Mouse (Mus musculus) heart, embryonic 12.5 days (tissue): Measurements from ENCODE around the gene Grip1. TPM values are rescaled to one million over a fixed set of nuclear protein-coding genes. Genes with fewer than 3 reads are reported as not detected.

Experiments used
- ATAC-seq: fragments of 200-750 bp; cut with Nextera tagmentation; 2 replicates; pipeline ENCODE4 v1.8.0; 2017; ENCODE audit warnings: moderate TSS enrichment, moderate library complexity; ENCODE audit not compliant: insufficient number of reproducible peaks, low FRiP score
- H3K27ac ChIP-seq: fragments of 300-500 bp; sonication (generic); 2 replicates; pipeline ENCODE4 v1.5.1; 2016; ENCODE audit warnings: mild to moderate bottlenecking, moderate library complexity; ENCODE audit not compliant: poor library complexity, severe bottlenecking
- H3K27me3 ChIP-seq: fragments of 300-500 bp; sonication (generic); replicated peaks from 2 replicates; pipeline ENCODE4 v1.6.1; 2016; ENCODE audit warnings: mild to moderate bottlenecking, moderate library complexity
- H3K36me3 ChIP-seq: fragments of 300-500 bp; sonication (generic); 2 replicates; pipeline ENCODE4 v1.6.1; 2016; ENCODE audit warnings: mild to moderate bottlenecking, moderate library complexity
- H3K4me1 ChIP-seq: fragments of 300-500 bp; sonication (generic); replicated peaks from 2 replicates; pipeline ENCODE4 v1.6.1; 2016; ENCODE audit warnings: mild to moderate bottlenecking
- H3K4me2 ChIP-seq: fragments of 300-500 bp; sonication (generic); 2 replicates; pipeline ENCODE4 v1.6.1; 2016; ENCODE audit warnings: mild to moderate bottlenecking, moderate library complexity
- H3K4me3 ChIP-seq: fragments of 300-500 bp; sonication (generic); 2 replicates; pipeline ENCODE4 v1.5.1; 2016; ENCODE audit warnings: mild to moderate bottlenecking
- H3K9ac ChIP-seq: fragments of 300-500 bp; sonication (generic); 2 replicates; pipeline ENCODE4 v1.6.1; 2016; ENCODE audit warnings: mild to moderate bottlenecking, moderate library complexity
- H3K9me3 ChIP-seq: fragments of 300-500 bp; sonication (generic); replicated peaks from 2 replicates; pipeline ENCODE4 v1.6.1; 2016; ENCODE audit warnings: mild to moderate bottlenecking, moderate library complexity
- WGBS: fragments of 180-500 bp; shearing (Covaris S2); methylation state at CpG from one replicate; pipeline ENCODE4 v1.1.7; 2016; 5-methylcytosine and 5-hydroxymethylcytosine counted together
- polyA plus RNA-seq: library from polyadenylated mRNA; unstranded; fragments of >200 nt; fragmentation: Nextera tagmentation; extraction: Ambion mirVana; gene quantifications from 2 replicates; pipeline ENCODE4 v1.2.1, GENCODE M21; 2016

Grip1 gene
- polyA plus RNA-seq, 1 experiment from 2014 or later, result 3.1 TPM

DNA sequence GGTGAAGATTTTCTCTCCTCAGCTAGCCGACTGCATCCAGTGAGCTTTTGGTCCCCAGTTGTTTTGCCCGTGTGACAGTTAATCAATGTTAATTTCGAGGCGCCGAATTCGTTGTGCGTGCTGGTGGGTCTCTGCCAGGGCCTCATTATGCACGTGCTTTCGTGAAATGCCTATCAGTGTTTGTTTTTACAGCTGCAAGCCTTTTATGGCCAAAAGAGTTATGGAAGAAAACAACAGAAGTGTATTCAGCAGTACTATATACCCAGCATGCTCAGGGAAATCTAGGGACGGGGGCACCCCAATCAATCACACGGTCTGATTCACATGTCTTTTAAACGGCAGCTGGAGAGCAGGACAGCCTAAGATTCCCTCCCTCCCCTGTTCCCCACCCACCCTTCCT lies 424.7 kb downstream of the Grip1 start:
- WGBS, result 63% methylated on average over 12 of the region's 12 CpGs
- Histone ChIP-seq H3K9me3 (peaks cover 3% of the 10 kb centered on the region; the same call in 1 of the 2 replicates), H3K27ac (no peak overlapping the region), H3K36me3 (no peaks in the 10 kb centered on the region), H3K4me1 (no peaks in the 10 kb centered on the region), H3K27me3 (no peaks in the 10 kb centered on the region), H3K4me3 (no peak overlapping the region), H3K4me2 (no peak overlapping the region), H3K9ac (no peak overlapping the region)
- no peak for ATAC-seq

DNA sequence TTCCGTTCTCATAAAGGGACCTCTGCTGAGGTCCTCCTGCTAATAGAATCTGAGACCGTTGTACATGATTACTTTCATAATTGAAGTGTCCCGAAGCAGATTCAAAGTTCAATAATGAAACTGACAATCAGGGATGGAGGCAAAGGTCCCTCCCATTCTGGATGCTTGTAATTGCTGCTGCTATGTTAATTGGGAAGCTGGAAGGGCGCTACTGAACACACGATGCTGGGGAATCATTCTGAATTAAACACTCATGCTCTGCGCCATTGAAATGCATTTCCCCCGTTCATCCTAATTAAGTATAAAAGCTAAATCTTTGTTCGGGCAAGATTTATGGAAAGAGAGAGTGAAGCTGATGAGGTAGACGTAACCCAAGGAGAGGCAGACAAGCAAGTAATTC lies 431.0 kb downstream of the Grip1 start:
- 85% methylated on average over 9 of the region's 9 CpGs for WGBS

GRCm38 (mm10) chr10:119885563-119885962 lies 431.9 kb downstream of the Grip1 start:
- peaks cover 8% of the 10 kb centered on the region; the same call in 1 of the 2 replicates for H3K9me3 ChIP-seq
- no peak overlapping the region for H3K4me3 ChIP-seq
- H3K27ac ChIP-seq, result no peak overlapping the region
- H3K27me3 ChIP-seq, result no peaks in the 10 kb centered on the region
- no peak overlapping the region for H3K9ac ChIP-seq
- 77% methylated on average over 6 of the region's 6 CpGs for WGBS
- no peak for ATAC-seq
- no peak overlapping the region for H3K4me2 ChIP-seq
- H3K36me3 ChIP-seq, result no peaks in the 10 kb centered on the region
- H3K4me1 ChIP-seq, result no peaks in the 10 kb centered on the region

More for the DNA sequence above, 431.0 kb downstream of the Grip1 start:
- Histone ChIP-seq H3K4me1 (no peaks in the 10 kb centered on the region), H3K27me3 (no peaks in the 10 kb centered on the region), H3K4me2 (no peak overlapping the region), H3K27ac (no peak overlapping the region), H3K4me3 (no peak overlapping the region), H3K9me3 (peaks cover 5% of the 10 kb centered on the region; the same call in 1 of the 2 replicates), H3K9ac (no peak overlapping the region), H3K36me3 (no peaks in the 10 kb centered on the region)
- ATAC-seq, result no peak

DNA sequence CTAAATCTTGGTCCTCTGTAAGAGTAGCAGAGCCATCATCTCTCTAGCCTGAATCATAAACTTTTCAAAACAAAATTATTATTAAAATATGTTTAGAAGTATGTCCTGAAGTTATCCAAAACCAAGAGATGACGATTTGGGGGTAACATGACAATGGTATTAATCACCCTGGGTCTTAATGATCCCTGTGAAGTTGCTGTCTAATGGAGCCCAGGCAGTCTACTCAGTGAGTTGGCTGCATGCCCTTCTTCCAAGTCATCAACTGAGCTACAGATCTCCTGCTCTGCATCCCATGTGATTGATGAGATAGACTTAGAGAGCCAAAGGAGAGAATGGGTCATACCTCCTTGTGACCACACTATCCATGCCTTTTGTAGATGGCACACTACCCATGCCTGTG lies 433.1 kb downstream of the Grip1 start:
- peaks cover 7% of the 10 kb centered on the region; the same call in 1 of the 2 replicates for H3K36me3 ChIP-seq
- H3K4me1 ChIP-seq, result no peaks in the 10 kb centered on the region
- H3K9ac ChIP-seq, result no peak overlapping the region
- no peak for ATAC-seq
- no peak overlapping the region for H3K4me3 ChIP-seq
- 82% methylated on average over 1 of the region's 1 CpGs for WGBS
- H3K27me3 ChIP-seq, result no peaks in the 10 kb centered on the region
- no peak overlapping the region for H3K4me2 ChIP-seq
- no peak overlapping the region for H3K27ac ChIP-seq
- H3K9me3 ChIP-seq, result peaks cover 19% of the 10 kb centered on the region

DNA sequence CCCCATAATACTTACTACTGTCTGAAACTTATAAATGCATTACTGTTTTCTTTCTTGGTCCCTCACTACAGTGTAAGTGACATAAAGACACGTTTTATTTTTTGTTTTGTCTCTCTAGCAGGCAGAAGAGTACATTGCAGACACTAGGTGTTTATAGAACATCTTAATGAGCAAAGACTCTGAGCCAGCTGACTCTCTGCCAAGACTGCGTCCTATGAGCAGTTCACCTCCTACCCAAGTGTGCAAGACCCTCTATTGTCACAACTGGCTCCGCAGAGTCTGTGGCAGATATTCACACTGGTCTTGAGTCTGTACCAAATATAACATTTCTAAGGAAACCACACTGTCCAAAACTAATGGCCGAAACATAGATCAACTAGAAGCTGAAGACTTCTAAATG lies 449.1 kb downstream of the Grip1 start:
- WGBS, result 66% methylated on average over 4 of the region's 4 CpGs
- Histone ChIP-seq H3K9ac (no peak overlapping the region), H3K4me3 (no peak overlapping the region), H3K36me3 (peaks cover 4% of the 10 kb centered on the region; the same call in 1 of the 2 replicates), H3K27ac (0 out of 2 replicates have a peak overlapping the region, but pooled peaks have one; percentile 6), H3K9me3 (peaks cover 4% of the 10 kb centered on the region; the same call in 1 of the 2 replicates), H3K4me1 (peaks cover 17% of the 10 kb centered on the region), H3K27me3 (no peaks in the 10 kb centered on the region), H3K4me2 (no peak overlapping the region)
- no peak for ATAC-seq

DNA sequence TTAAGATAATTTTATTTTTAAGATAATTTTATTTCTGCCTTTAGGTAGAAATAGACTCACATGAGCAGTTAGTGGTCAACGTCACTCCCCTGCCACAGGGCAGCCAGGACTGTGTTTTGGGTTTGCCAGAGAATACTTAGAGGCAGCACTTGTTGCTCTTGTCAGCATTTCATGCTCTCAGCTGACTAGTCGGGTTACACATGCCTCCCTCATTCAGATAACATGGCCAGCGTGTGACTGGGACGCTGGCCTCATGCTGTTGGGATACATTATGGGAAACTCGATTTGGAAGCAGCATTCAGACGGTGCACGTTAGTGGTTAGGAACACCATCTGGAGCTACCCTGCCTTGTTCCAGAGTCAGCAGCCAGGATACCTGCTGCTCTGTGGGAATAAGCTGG lies 453.2 kb downstream of the Grip1 start:
- H3K27me3 ChIP-seq, result no peaks in the 10 kb centered on the region
- H3K4me3 ChIP-seq, result no peak overlapping the region
- H3K9ac ChIP-seq, result no peak overlapping the region
- no peak overlapping the region for H3K27ac ChIP-seq
- H3K9me3 ChIP-seq, result no peaks in the 10 kb centered on the region
- H3K4me1 ChIP-seq, result peaks cover 19% of the 10 kb centered on the region
- 38% methylated on average over 7 of the region's 7 CpGs for WGBS
- ATAC-seq, result no peak
- no peaks in the 10 kb centered on the region for H3K36me3 ChIP-seq
- no peak overlapping the region for H3K4me2 ChIP-seq

DNA sequence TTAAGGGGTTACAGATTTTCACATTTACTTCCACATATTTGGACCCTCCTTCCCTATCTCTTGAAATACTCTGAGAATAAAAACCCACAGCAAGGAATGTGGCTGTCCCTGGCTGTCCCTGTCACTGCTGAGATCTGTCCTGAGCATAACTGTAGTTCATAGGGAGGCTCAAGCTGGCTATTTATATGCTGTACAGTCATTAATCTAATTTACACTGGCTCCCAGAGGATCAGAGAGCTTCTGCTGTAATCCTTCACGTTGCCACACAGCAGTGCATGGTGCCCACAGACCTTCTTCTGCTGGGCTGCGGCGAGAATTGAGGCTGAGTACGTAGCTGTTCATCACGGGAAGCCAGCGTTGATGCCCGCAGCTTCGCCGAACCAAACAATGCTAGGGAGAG lies 464.4 kb downstream of the Grip1 start:
- Histone ChIP-seq H3K36me3 (no peaks in the 10 kb centered on the region), H3K4me1 (no peaks in the 10 kb centered on the region), H3K4me3 (no peak overlapping the region), H3K27ac (no peak overlapping the region), H3K27me3 (no peaks in the 10 kb centered on the region), H3K4me2 (no peak overlapping the region), H3K9ac (no peak overlapping the region), H3K9me3 (no peaks in the 10 kb centered on the region)
- WGBS, result 80% methylated on average over 9 of the region's 9 CpGs
- ATAC-seq, result no peak

DNA sequence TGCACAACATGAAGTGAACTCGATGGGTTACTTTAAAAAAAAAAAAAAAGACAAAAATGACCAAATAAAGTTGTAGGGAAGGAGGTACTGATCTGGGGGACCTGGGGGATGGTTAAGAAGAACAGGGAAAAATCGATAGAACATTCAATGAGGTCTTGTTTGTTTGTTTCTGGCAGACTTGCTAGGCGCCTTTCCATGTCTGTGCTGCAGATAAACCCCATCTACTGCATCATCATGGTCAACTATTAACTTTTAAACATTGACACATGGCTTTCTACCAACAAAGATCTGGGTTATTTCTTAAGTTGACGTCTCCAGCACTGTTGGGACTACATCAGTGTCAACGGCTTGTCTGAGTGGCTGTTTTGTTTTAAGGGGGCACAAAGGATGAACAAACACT lies 474.3 kb downstream of the Grip1 start:
- H3K9me3 ChIP-seq, result no peaks in the 10 kb centered on the region
- H3K36me3 ChIP-seq, result no peaks in the 10 kb centered on the region
- WGBS, result 71% methylated on average over 5 of the region's 5 CpGs
- no peaks in the 10 kb centered on the region for H3K27me3 ChIP-seq
- H3K4me2 ChIP-seq, result no peak overlapping the region
- no peak overlapping the region for H3K27ac ChIP-seq
- H3K4me3 ChIP-seq, result no peak overlapping the region
- ATAC-seq, result no peak
- H3K4me1 ChIP-seq, result no peaks in the 10 kb centered on the region
- H3K9ac ChIP-seq, result no peak overlapping the region

GRCm38 (mm10) chr10:119928921-119929320 lies 475.3 kb downstream of the Grip1 start:
- Histone ChIP-seq H3K36me3 (no peaks in the 10 kb centered on the region), H3K27me3 (no peaks in the 10 kb centered on the region), H3K4me3 (no peak overlapping the region), H3K4me2 (no peak overlapping the region), H3K4me1 (no peaks in the 10 kb centered on the region), H3K9ac (no peak overlapping the region), H3K27ac (no peak overlapping the region), H3K9me3 (no peaks in the 10 kb centered on the region)
- no peak for ATAC-seq
- 85% methylated on average over 2 of the region's 2 CpGs for WGBS

- Histone ChIP-seq H3K9me3 (no peaks in the 10 kb centered on the region), H3K4me3 (no peak overlapping the region), H3K4me1 (no peaks in the 10 kb centered on the region), H3K9ac (no peak overlapping the region), H3K27ac (no peak overlapping the region), H3K27me3 (no peaks in the 10 kb centered on the region), H3K4me2 (no peak overlapping the region), H3K36me3 (no peaks in the 10 kb centered on the region)
- no peak for ATAC-seq
- 50% methylated on average over 4 of the region's 4 CpGs for WGBS
Measured at GRCm38 (mm10) chr10:119932794-119933193, 479.2 kb downstream of the Grip1 start.

DNA sequence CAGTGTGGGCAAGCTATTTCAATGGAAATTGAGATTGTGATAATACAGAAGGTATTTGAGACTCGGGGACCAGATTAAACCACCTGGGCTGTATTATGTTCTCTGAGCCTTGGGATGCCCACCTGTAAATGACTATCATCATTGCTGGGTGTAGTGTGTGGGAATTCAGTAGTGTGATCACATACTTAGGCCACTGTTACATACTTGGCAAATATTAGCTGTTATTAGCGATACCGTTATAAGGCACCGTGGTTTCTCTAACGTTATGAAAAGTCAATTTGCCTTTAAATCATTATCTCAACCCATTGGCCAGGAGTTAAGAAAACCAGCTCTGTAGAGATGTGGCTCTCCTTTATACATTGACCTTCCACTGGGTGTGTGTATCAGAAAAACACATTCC lies 479.7 kb downstream of the Grip1 start:
- 87% methylated on average over 5 of the region's 5 CpGs for WGBS
- no peak overlapping the region for H3K27ac ChIP-seq
- H3K36me3 ChIP-seq, result no peaks in the 10 kb centered on the region
- no peak overlapping the region for H3K4me2 ChIP-seq
- H3K9me3 ChIP-seq, result no peaks in the 10 kb centered on the region
- H3K27me3 ChIP-seq, result no peaks in the 10 kb centered on the region
- H3K4me1 ChIP-seq, result no peaks in the 10 kb centered on the region
- H3K9ac ChIP-seq, result no peak overlapping the region
- ATAC-seq, result no peak
- H3K4me3 ChIP-seq, result no peak overlapping the region

GRCm38 (mm10) chr10:119935231-119935630 lies 481.6 kb downstream of the Grip1 start:
- no peaks in the 10 kb centered on the region for H3K4me1 ChIP-seq
- no peak overlapping the region for H3K4me2 ChIP-seq
- H3K27me3 ChIP-seq, result no peaks in the 10 kb centered on the region
- no peak for ATAC-seq
- no peak overlapping the region for H3K9ac ChIP-seq
- H3K4me3 ChIP-seq, result no peak overlapping the region
- H3K27ac ChIP-seq, result no peak overlapping the region
- no peaks in the 10 kb centered on the region for H3K9me3 ChIP-seq
- H3K36me3 ChIP-seq, result no peaks in the 10 kb centered on the region
- WGBS, result 77% methylated on average over 6 of the region's 6 CpGs
